Mouse (Mus musculus) layer of hippocampus, postnatal 14 days (tissue): ENCODE results near the gene Zkscan16. TPM values are rescaled to one million over a fixed set of nuclear protein-coding genes. Genes with fewer than 3 reads are reported as not detected.

ENCODE experiments used
- DNase-seq, 2 experiments: peaks; one replicate each; pipeline ENCODE4 v3.0.0; 2021 to 2022; ENCODE audit warnings: low spot score in 2 of 2, mixed read lengths in 1 of 2
- total RNA-seq, 2 experiments: library from RNA; stranded (reverse); gene quantifications; 2 replicates each; pipeline ENCODE4 v1.2.3; 2021

Zkscan16 gene
- total RNA-seq, 2 experiments from 2014 or later: 30.5 to 33.1 TPM

DNA sequence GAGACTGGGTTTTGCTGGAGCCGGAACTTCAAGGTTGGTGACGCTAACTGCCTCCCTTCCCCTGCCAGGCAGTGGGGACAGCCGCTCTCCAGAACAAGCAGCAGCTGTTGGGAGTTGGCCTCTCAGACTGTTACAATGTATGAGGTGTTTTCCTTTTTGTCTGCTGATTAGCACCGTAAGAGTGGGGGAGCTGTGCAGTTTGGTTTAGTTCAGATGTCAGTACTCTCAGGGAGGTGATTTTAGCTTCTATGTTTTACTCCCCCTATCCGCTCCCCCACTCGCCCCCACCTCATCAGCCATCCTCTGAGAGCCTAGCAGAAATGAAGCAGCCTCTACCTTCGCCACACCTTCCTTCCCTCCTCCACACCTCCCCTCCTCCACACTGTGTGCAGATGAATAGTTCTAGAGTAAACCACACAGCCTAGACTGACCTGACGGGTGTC, 51.8 kb downstream of the Zkscan16 start:
- DNase-seq: no peak

- no peak for DNase-seq
Observed at GRCm38 (mm10) chr4:58997081-58997480, 53.7 kb downstream of the Zkscan16 start.

- no peak for DNase-seq
Observed at GRCm38 (mm10) chr4:58998688-58999087, 55.3 kb downstream of the Zkscan16 start.

- DNase-seq: peak; percentile 74 to 85
Observed at GRCm38 (mm10) chr4:58999686-59000085, 56.3 kb downstream of the Zkscan16 start.

- DNase-seq: no peak
Observed at GRCm38 (mm10) chr4:59000614-59001013, 57.2 kb downstream of the Zkscan16 start.

- peak; percentile 87 to 92 for DNase-seq
Observed at GRCm38 (mm10) chr4:59002948-59003805, 59.7 kb downstream of the Zkscan16 start, which contains the start of gene Gm20503. Gene Gm20503, plus strand, starts transcription at chr4:59003210.

GRCm38 (mm10) chr4:59003806-59004200, 60.4 kb downstream of the Zkscan16 start:
- no peak for DNase-seq

GRCm38 (mm10) chr4:59006211-59006610, 62.8 kb downstream of the Zkscan16 start:
- no peak for DNase-seq

DNA sequence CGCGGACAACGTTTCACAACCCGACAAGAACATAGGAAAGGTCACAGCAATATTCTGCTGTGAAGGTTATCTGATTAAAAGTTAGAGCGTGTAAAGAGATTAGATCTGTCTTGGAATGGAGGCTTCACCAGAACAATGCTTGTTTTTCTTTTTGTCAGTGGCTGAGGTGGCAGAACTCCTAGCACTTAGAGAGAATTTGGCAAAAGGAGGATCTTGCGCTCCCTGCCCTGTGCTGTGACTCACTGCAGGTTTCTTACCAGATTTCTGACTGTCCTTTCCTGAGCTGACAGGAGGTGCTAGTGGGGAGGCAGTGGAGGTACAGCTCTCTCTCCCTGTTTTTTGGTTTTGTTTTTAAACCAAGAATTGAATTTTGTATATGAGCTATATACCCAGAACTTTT, 63.6 kb downstream of the Zkscan16 start:
- DNase-seq: no peak

Other genes starting within 250 kb of the Zkscan16 start
- gene Olfr267, start 155.9 kb upstream of the Zkscan16 start, total RNA-seq: under 1 TPM; 0.21 to 0.38 TPM
- gene Ecpas, start 30.9 kb upstream of the Zkscan16 start, total RNA-seq: 100 to 1,000 TPM; 131 to 140 TPM
- 1 to 10 TPM; 3.7 to 3.8 TPM for gene Ptgr1, start 43.5 kb downstream of the Zkscan16 start, total RNA-seq
- gene Dnajc25, start 51.4 kb downstream of the Zkscan16 start, total RNA-seq: 1 to 10 TPM; 5.8 to 6.3 TPM
- 1 to 10 TPM in 1 of 2 experiments, not detected in 1; 2.8 TPM for gene Gm20503, start 59.6 kb downstream of the Zkscan16 start, total RNA-seq
- 100 to 1,000 TPM; 109 to 110 TPM for gene Gng10, start 91.5 kb downstream of the Zkscan16 start, total RNA-seq
- not detected for gene AI481877, start 195.4 kb downstream of the Zkscan16 start, total RNA-seq
- gene Ugcg, start 245.6 kb downstream of the Zkscan16 start, total RNA-seq: 10 to 100 TPM; 78.2 to 78.4 TPM